Mouse (Mus musculus) heart, postnatal 0 days (tissue): ENCODE results near the gene Lnx2.

Experiments used
- CTCF ChIP-seq: IDR thresholded peaks from 2 replicates; pipeline ENCODE4 v1.5.1; 2016; ENCODE audit warnings: antibody characterized with exemption, control low read depth, low read depth
- EP300 ChIP-seq: IDR thresholded peaks from 2 replicates; pipeline ENCODE4 v1.6.1; 2016; ENCODE audit warnings: antibody characterized with exemption, low read depth

GRCm38 (mm10) chr5:147016622-147017021 lies 59.8 kb downstream of the Lnx2 start:
- TF ChIP-seq CTCF: no peak
- no peak for TF ChIP-seq EP300
